Mouse (Mus musculus) urinary bladder, postnatal 36 days (tissue): ENCODE measurements around the gene Ppfia2.

Experiments
- DNase-seq, 2 experiments: peaks; one replicate each; pipeline ENCODE4 v3.0.0; 2022; ENCODE audit warnings: low spot score in 2 of 2, mixed read lengths in 1 of 2

The Ppfia2 gene

DNA sequence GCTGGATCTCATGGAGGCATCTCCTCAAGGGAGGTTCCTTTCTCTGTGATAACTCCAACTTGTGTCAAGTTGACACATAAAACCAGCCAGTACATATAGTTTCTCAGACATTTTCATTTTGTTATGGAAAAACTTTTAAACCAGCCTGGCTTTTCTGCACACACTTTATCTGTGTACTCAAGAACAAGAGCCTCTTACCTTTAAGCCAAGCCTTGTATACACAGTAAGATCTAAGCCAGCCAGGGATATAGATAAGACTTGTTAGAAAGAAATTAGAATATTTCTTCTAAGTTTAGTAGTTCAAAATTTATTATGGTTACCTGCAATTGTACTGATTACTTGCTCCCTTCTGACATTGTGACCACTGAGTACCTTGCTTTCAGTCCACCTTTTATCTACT, 444.1 kb downstream of the Ppfia2 start:
- DNase-seq: no peak

DNA sequence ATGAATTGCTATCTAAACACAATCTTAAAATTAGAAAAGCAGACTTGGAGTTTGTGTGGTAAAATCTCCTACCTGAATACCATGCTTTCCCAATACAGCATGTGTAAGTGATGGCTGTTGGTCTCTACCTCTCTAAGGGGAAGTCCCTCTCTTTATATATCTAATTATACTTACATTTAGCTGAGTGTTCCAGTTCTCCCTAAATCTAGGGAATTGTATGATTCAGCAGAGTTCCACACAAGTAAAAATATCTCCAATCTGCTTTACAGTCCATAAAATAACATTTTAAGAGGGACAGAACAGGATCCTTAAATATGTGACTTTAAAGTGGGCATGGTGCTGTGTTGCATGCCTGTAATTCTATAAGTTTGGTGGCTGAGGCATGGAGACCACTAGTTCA, 444.7 kb downstream of the Ppfia2 start:
- DNase-seq: no peak

DNA sequence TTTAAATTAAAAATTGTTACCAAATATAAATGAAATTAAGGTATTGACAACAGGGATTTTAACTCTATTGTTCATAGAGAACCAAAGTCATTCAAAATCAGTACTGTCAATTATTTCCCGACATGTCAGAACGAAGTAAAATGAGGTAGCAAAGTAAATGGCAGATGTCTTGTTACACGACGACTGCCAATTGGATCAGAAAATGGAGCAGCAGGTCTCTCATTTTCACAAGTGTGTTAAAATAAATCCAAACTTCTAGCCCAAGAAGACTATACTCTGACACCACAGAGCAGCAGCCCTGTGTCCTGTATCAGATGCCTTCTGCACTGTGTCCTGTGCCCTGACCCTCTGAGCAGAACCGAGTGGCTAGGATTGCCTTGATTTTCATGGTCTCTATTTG, 454.2 kb downstream of the Ppfia2 start:
- no peak for DNase-seq

GRCm38 (mm10) chr10:106924798-106925197, 454.7 kb downstream of the Ppfia2 start:
- DNase-seq: no peak

GRCm38 (mm10) chr10:106928576-106929332, 458.6 kb downstream of the Ppfia2 start:
- DNase-seq: no peak

DNA sequence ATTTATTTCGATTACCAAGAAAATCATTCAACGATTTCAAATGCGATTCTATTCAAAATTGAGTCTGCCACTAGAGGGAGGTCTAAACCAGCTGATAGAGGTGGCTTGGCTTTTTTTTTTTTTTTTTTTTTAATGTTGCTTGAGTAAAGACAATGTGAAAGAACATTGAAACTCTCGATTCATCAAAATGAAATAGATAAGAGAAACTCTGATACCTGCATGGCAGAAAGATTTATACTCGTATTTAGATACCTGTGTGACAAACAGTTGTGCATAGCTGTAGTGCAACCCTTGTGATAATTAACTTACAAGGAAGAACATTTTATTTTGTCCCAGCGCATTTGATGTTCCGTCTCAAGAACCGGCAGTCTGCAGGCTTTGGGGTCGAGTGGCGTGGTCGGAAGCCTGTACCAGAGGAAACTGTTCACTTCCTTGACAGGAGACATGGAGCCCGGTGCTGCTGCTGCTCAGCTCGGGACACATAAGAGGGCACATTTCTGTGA, 462.5 kb downstream of the Ppfia2 start:
- DNase-seq: no peak

DNA sequence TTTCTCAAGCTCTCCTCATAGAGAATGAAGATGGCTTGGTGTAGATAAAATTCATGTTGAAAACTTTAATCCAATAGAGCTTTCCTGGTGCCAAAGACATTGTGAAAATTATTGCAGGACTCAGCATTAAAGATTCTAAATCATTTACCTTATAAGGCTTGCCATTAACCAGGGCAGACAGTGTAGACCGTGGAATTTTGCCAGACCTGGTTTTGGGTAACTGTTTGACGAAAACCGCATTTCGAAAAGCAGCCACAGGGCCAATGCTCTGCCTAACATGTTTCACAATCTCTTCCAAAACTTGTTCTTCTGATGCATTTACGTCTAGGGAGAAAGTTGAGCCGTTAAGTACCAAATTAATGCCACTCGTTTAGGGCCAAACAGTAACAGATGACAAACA, 466.9 kb downstream of the Ppfia2 start:
- peak in 1 of 2 experiments; percentile 8 for DNase-seq

DNA sequence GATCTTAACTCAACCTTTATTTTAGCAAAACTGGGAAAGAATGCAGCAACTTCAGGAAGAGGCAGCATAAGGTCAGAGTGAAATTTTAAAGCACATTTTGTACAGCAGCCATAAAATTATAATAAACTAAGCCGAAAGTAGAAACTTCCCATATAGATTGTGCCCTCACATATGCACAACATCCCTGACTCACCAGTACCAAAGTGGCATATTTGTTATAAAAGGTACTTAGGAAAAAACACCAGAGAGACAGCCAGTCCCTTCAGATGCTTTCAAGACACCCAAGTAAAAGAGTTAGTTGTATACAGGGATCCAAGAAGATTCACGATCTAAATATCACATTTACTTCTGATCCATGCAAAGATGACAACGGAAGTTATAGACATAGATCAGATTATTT, 468.7 kb downstream of the Ppfia2 start:
- DNase-seq: no peak

GRCm38 (mm10) chr10:106939441-106939840, 469.3 kb downstream of the Ppfia2 start:
- no peak for DNase-seq

DNA sequence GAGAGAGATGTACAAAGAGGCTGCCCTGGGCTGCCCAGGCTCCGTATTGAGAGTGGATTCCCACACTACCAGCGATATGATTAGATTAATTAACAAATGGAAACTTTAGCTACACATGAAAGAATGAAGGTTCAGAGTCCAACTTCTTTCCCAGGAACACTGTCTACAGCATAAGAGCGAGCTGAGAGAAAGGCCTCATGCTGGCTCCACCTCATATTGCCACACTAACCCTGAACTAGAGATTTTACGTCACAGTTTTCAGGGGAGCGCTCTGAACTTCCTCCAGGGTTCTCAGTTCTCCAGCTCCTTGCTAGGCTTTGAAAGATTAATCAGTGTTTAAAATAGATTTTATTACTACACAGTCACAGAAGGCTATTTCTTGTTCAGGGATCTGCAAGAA, 471.2 kb downstream of the Ppfia2 start:
- no peak for DNase-seq

DNA sequence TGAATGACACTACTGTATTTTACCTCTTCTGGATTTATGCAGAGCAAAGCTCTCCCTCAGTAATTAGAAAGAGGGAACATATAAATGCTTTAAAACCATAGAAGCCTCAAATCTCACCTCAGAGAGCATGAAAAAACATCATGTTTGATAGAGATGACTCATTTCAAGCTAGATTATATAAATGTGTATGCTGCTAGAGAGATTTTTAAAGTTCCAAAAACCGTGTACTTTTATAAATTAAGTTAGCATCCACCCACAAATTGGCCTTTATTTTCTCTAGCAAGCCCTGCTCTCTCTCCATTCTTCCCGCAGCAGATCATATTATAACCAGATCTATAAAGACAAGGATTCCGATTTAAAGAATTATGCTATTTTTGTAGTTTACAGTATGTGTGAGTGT, 488.9 kb downstream of the Ppfia2 start:
- no peak for DNase-seq

DNA sequence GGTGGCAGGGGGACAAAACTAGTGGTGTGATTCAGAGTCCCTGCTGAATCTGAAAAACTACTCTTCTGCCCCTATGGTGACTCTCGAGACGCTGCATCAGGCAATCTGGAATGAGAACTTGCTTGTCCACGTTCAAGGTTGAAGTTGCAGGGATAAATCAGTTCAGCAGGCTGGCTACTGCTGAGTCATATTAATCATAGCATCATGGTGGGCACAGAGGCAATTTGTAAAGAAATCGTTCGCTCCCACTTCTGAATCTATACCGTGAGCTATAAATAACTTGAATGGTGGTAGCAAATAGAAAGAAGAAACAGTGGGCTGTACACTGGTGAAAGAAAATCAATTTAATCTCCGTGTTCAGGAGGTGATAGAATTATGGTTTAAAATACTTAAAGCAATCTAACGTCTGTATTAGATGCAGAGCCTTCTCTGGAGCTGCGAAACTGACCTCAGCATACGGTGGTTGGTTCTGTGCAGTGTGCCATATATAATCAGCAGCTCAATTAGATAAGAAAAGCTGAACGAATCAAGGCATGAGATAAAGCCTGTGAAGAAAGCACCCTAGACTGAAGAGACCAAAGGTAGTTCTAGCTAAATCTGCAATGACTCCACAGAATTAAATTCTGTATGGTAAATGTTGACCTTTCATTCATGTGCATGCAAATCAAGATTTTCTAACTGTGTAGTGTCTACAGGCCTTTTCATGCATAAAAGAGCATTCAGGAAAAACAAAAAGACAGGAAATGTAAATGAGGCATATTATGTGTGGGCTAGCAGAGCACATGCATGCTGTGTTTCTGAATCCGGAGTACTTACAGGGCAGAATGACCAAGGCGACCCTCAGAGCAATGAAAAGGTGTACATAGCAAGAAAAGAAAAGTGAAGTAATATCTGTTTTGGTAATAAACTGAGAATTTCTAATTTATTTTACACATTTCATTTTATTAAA, 505.3 kb downstream of the Ppfia2 start:
- no peak for DNase-seq
